Mouse (Mus musculus) retina, embryonic 14.5 days (tissue): Measurements from ENCODE around the gene Hnrnpa2b1.
"Not testable (repeated sequence)": the region's sequence is repeated elsewhere in the genome, so short reads cannot be mapped to it uniquely, and the experiment has no call there.

ENCODE experiments used
- DNase-seq: peaks from one replicate; pipeline ENCODE4 v3.0.0-alpha.2; 2015; ENCODE audit warnings: low spot score

Gene Hnrnpa2b1

DNA sequence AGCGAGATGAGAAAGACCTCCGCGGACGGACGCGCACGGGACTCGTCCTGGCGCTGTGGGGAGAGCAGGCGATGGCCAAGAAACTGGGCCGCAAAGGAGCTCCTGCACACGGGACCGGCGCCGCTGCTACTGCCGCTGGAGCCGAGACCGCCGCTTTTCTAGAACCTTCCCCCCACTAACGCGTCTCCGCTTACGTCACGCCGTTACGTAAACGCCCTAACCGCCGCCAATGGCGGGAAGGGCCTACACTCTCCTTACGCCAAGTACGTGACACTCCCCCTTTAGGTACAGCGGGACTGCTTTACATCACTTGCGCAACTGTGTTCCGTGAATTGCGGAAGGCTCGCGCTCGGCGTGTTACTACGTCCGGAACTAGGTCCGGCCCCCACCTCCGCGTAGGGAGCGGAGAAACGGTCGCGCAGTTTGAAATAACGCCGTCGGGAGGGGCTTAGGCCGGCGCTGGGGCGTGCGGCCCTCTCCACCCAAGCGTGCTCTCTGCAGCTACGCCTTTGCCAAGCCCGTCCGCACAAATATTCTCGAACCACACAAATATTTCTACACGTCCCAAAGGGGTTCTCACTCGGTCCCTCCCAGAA is at the start of gene Hnrnpa2b1:
TSS of gene Hnrnpa2b1 (minus strand) at position 180 of the 596 bp plus-strand sequence.
- DNase-seq, result peak; percentile 100

DNA sequence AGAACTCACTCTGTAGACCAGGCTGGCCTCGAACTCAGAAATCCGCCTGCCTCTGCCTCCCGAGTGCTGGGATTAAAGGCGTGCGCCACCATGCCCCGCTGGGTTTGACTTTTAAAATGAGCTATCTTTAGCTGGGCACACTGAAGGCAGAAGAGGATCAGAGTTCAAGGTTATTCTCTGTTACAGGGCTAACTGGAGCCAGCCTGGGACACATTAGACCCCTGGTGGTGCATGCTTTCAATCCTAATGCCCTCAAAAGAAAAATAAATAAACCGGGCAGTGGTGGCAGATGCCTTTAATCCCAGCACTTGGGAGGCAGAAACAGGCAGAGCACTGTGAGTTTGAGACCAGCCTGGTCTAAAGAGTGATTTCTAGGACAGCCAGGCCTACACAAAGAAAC is 45.2 kb upstream of the Hnrnpa2b1 start:
- no peak for DNase-seq

DNA sequence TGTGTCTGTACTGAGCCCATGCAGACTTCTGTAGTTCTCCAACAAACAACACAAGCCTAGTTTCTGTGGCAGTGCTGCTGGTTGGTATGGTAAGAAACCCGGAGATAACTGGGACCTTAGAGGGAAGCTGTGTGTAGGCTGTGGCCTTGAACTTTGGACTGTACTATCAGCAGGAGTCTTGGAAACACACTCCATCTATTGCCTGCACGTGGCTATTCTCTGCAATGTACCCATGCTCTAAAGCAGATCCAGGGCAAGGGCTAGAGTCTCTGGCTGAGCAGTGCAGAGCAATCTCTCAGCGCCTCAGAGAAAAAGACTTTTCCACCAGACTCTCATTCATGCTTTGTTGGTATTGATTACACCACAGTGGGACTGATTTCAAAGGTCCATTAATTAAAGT is 44.1 kb upstream of the Hnrnpa2b1 start:
- no peak for DNase-seq

DNA sequence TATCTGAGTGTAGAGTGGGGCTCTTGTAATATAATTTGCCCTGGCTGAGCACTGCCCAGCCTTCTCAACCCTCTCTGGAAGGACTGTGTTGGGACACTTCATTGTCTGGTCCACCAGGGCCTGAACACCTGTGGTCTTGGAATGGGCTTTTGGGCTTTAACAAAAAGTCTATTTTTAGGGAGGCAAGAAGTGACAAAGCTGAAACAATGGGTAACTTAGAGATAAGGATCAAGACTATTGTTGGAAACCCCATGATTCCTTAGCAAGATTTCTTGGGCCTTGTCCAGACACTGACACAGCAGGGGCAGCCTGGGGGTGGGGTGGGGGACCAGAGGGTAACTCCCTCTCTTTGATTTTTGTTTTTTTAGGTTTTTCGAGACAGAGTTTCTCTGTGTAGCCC is 41.3 kb upstream of the Hnrnpa2b1 start:
- no peak for DNase-seq

DNA sequence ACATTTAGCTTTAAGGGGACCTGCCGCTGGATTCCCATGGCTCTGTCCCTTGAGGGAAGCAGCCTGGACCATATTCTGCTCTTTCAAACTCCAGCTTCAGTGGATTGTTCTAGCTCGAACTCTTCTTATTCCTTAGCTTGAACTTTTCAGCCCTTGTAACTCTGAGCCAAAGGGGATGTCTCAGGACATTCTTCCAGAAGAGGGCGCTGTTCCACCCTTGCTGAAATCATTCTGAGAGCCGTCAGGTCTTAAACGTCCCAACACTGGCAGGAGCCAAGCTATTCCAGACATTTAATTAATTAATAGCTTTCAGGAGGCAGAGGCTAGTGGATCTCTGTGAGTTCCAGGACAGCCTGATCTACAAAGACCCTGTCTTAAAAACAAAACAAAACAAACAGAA is 40.4 kb upstream of the Hnrnpa2b1 start:
- DNase-seq, result peak; percentile 64

DNA sequence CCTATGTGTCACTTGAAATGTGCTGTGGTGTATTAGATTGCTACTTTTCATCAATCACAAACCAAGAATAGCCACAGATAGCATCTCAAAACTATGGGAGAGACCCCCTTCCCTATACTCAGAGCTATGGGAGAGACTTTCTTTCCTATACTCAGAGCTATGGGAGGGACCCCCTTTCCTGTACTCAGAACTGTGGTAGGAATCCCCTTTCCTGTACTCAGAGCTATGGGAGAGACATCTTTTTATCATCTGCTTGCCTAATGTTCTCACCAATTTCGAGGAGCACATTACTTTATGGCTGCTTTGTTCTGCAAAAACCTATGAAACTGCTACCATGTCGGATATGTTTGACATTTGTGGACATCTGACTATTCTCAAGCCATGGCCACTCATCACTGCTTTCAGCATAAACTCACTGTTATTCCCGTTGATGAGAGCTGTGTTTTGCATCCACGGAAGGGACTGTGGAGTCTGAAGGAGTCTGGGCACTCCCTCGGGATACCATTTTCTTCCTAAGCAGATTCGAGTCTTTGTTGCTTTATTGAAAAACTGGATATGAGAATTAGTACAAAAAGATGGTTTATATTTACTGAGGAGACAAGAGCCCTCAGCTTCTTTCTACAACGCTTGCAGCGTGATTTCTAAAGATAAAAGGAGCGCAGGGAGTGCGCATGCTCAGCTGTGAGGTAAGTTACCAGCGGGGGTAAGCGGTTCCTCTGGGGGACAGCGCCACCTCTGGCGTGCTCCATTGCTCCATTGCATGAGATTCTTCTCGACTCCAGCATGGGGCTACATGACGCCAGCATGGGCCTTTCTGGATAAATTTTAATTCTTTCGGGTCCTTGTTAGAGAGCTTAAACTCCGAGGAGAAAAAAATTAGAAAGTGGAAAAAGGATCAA is 39.3 kb upstream of the Hnrnpa2b1 start:
- DNase-seq, result peak; percentile 83

DNA sequence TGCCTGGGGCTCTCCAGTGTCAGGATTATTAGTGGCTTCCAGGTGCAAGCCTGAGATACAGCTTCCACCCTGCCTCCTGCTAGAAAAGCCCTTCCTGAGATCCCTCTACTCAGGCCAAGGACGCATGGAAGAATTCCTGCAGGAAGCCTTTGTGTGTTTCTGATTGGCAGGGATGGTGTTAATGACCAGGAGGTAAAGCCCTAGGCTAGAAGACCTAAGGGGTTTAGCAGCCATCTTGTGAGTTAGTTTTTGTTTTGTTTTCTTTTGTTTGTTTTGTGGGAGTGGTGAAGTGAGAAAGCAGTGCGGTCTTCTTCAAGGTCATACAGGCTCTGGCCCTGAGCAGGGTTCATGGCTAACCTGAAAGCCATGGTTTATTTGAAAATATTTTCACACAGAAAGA is 37.9 kb upstream of the Hnrnpa2b1 start:
- no peak for DNase-seq

DNA sequence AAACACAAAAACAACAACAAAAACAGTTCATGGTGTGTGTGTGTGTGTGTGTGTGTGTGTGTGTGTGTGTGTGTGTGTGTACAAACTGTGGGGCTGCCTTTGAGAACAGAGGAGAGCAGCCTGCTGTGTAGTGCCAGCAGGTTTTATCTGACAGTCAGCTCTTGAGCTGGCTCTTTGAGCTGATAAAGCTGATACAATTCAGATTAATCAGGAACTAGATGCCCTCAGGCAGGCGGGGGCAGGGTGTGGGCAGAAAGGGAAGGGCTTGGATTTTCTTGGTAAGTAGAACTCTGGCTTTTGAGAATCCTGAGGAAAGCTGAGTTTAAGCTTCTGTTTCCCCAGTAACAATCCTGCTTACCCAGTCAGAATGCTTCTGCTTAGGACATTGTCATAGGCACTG is 36.0 kb upstream of the Hnrnpa2b1 start:
- DNase-seq, result no peak

DNA sequence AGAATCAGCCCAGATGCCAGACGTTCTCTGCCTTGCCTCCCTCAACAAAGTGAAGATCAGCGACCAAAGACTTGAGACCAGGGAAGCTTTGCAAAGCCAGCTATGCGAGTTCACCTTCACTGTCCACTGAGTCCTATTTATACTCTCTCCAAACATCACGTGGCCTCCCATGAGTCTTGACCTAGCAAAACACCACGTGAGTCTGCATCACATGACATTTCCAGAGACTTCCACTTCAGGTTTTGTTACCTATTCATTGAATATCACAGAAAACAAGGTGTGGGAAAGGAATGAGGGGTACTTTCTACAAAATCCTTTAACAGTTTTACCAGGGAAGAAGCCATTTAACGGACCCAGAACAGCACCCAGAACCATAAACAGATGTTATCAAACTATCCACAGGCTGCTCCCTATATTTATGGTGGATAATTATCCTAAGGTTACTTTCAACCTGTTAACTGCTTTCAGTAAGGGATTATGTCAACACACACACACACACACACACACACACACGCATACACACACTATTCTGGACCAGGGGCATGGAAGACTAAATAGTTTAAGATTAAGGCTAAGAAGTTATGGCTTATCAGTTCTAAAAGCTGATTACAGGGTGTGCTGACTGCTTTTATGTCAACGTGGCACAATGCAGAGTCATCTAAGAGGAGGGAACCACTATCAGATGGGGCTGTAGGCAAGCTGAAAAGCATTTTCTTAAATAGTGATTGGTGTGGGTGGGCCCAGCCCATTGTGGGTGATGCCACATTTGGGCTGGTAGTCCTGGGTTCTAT is 27.8 kb upstream of the Hnrnpa2b1 start:
- DNase-seq, result no peak

DNA sequence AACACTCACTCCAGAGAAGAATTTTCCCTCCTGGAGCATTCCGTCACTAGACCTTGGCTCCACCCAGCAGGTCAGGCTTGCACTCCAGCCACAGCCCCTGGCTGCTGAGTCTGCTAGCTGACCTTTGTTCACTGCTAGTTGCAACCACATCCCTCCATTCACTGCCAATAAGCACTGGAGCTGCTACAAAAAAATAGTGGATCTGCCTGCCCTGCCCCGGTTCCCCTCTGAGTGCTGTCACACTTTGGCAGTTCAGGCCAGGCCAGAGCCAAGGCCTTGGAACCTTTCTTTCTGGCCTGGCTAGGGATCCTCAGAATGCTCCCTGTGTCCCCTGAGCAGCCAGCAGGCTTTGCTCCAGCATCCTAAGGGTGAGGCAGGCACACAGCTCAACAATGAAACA is 20.1 kb upstream of the Hnrnpa2b1 start:
- DNase-seq, result no peak

DNA sequence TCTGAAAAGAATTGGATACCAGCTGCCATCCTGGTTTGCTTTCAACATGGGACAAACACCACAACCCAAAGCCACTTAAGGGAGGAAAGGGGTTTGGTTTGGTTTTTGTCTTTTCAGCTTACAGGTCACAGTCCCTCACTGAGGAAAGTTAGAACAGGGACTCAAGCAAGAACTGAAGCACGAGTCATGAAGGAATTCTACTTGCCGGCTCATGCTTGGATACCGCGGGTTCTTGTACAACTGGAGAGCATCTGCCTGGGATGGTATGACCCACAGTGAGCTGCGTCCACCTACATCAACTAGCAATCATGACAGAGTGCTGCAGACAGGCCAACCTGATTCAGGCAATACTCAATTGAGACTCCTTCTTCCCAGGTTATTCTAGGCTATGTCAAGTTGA is 17.0 kb upstream of the Hnrnpa2b1 start:
- no peak for DNase-seq

DNA sequence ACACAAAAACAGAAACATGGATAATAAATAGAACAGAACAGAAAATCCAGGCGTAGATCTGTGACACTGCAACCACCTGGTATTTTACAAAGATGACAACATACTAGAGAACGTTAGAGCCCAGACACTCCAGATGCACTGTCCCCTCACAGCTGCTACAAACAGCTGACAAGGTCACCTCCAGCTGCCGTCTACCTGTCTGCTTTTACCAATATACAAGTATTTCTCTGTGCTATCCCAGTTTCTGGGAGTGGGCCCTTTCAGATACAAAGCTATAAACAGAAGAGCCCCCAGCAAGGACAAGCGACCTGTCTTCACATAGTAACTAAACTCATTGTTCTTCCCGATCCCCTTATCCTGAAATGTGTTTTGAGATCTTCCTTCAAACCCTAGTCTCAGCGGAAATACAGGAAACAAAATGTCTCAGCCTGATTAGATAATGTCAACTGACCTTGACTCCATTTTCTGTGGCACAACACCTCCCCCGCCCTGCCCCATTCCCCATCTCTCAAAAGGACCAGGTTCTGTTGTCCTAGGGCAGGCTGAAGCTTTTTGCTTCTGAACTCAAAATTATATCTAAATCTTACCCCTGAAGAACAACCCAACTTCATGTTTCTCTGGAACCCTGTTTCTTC is 16.5 kb upstream of the Hnrnpa2b1 start:
- no peak for DNase-seq

DNA sequence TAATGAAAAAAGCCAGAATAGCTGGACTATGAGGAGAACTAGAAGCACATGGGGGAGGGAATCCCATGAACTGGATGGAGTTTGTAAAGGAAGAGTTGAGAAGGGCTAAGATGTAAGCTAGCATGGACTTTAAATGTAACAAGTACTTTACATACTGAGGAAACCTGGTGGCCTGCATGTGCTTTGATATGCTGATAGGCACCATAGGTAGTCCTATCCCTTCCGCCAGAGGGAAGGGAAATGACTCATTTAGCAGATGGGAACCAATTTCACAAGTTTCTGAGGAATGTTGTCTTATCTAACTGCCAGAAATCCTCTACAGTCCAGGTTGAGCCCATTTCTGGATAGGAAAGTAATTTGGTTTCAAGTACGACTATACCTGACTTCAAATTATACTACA is 16.0 kb upstream of the Hnrnpa2b1 start:
- no peak for DNase-seq

DNA sequence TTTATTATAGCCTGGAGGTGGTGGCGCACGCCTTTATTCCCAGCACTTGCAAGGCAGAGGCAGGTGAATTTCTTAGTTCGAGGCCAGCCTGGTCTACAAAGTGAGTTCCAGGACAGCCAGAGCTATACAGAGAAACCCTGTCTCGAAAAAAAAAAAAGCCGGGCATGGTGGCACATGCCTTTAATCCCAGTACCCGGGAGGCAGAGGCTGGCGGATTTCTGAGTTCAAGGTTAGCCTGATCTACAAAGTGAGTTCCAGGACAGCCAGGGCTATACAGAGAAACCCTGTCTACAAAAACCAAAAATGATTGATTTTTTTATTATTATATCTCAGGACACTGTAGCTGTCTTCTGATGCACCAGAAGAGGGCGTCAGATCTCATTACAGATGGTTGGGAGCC is 14.9 kb upstream of the Hnrnpa2b1 start:
- not testable (repeated sequence) for DNase-seq

DNA sequence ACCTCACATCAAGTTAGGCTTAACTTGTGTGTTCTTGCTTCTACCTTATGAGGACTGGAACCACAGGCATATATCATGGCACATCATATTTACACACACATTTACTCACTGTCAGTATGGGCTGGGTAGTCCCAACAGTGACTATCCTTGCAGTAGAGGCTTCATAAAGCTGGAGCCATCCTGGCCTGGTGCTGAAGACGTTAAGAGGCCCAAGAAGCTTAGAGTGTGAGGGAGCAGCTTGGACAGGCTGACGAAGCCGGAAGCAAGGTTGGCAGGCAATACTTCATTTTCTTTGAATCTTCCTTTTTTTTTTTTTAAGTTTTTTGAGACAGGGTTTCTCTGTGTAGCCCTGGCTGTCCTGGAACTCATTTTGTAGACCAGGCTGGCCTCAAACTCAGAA is 14.2 kb upstream of the Hnrnpa2b1 start:
- DNase-seq, result no peak

DNA sequence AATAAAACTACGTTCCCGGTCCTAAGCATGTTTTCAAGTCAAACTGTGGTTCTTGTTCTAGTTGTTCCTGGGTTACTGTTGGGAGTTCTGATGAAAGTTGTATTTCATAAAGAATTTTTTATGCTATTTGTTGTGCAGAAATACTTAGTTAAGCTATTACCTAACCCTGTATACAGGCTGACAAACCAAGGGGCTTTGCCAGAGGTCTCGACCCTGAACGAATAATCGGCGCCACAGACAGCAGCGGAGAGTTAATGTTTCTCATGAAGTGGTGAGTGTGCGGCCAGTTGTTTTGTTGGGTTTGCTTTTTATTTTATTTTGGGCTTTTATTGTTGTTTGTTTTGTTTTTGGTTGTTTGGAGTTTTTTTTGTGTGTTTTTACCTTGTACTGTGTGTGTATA is 11.9 kb upstream of the Hnrnpa2b1 start:
- DNase-seq, result no peak

DNA sequence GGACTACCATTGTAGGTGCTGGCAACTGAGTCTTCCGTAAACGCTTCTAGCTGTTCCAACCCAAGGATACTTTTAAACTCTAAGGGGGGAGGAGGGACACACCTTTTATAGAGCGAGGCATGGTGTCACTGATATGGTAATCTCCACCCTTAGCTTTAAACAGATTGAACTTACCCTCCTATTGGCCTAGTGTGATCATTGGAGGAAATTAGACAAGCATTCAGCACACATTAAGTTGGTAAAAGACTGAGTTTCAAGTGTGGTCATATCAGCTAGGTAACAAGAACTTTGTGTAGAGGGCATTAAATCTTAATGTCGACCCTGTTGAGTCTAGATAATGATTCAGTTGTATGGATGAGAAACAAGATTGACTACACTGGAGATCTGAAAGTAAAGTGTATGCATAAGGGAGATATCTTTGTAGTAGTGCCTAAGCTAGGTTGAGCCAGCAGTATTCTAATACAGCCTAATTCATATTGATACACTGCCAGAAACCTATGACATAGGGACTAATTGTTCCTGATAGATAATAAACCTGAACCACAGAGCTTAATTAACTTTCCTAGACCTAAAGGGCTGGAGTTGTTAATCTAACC is 9.5 kb upstream of the Hnrnpa2b1 start:
- no peak for DNase-seq

DNA sequence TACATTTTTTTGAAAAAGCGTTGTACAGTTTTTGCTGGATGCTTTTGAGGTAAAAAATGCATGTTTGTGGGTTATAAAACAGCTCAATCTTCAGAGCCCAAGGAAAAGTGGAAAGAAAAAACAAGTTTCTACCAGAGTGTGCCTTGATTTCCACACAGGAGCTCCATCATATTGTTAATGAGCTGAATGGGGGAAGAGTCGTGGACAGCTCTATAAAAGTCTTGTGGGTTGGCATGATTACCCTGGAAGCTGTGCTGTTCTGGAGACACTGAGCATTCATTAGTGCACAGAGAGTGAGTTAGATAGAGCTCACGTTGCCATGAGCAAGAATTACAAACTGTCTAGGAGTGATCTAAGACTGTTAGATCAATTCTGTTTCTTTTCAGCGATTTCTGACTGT is 2.5 kb upstream of the Hnrnpa2b1 start:
- DNase-seq, result no peak

DNA sequence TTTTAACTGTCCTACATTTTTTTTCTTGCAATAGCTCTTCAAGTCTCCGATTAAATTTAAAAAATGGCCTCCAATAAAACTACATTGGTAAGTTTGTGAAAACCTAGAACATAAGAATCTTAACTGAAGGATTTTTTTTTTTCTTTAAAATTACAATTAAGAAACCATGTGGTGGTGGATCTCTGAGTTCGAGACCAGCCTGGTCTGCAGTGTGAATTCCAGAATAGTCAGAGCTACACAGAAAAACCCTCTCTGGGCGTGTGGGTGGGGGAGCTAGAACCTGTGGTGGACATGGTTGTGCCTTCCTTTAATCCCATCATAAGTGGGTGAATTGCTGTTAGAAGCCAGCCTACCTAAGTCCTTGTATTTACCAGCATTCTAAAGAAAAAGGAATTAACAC is 2.1 kb upstream of the Hnrnpa2b1 start:
- DNase-seq, result no peak

DNA sequence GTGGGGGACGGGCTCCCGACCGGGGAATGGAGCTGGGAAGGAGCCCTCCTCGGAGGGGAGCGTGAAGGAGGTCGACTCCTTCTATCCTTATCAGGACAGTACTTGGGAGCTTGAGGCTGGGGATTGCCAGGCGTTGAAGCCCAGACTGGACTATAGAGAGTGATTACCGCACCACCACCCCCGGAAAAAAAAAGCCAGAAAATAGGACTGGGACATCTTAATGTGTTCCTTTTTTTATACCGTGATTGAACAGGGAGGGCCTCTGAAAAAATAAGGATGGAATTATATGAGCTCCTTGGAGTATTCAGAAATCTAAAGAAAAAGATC is 1.4 kb upstream of the Hnrnpa2b1 start:
- DNase-seq, result no peak

DNA sequence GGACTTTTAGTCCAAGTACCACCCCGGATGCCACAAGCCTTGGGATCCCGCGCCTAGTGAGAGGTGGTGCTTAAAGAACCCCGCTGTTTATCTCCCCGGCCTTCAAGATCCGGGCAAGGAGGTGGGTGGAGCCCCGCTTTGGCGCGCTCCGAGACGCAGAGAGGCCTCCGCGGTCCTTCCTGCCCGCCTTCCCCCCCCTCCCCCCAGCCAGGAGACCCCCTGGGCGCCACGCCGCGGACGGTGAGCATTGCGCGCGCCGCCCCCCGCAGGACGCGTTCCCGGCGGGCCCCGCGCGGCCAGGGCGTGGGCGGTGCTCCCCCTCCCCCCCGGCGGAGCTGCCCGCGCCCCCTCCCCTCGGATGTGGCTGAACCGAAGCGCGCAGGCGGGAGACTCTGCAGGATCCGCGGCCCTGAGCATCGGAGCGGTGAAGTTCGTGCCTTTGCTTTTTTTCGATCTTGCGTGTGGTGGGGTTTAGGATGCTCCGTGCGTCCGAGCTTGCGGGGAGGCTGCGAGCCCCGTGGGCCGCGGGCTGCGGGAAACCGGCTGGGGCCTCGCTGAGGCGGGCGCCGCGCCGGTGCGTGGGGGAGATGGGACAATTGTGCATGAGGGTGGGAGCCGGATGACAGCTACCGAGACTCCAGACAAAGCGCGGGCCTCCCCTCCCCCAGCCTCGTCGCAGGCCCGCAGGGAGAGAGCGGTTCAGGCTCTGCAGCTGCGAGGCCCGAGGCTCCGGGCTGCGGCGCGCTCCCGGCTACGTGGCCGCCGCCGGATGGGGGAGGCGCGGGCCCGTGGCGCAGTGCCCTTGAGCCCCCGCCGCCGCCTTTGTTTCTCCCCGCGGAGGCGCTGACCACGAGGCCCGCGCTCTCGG is 851 bp upstream of the Hnrnpa2b1 start, which contains the start of gene Cbx3:
TSS of gene Cbx3 (plus strand) at position 50 of the 868 bp plus-strand sequence.
- peak; percentile 88 for DNase-seq
